Mouse (Mus musculus) lung, postnatal 36 days (tissue): ENCODE data around the gene Ntrk2.

Experiments
- DNase-seq: peaks from one replicate; pipeline ENCODE4 v3.0.0; 2022; ENCODE audit warnings: mixed read lengths

Gene Ntrk2

DNA sequence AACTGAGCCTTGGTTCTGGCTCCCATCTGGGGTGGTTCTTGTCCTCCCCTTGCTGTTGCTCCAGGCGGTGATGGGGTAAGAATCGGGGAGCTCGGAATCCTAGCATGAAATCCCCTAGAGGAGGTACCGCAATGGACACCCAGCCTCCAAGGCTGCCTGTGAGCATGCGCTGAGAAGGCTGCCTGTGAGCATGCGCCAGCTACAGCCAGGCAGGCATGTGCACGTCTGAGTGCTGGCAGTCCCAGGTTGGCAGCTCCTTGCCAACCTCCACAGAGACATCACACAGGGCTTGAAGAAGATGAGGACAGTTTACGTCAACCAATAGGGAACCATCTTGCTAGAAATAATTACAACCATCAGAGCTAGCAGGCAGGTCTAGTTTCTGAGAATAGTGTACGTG lies 37.5 kb downstream of the Ntrk2 start:
- no peak for DNase-seq

DNA sequence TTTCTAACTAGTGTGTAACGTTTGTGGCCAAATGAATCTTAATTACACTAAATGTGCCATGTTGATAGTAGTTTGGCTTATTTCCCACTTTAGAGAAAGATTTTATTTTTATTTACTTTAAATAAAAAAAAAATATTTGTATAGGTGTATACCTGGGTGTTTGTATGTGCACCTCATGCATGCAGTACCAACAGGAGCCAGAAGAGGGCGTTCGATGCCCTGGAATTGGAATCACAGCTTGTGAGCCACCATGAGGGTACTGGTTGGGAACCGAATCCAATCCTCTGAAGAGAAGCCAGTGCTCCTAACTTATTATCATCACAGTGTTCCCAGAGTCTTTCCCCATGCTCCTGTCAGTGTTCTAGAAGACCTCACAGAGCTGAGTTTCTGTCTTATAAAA lies 42.2 kb downstream of the Ntrk2 start:
- no peak for DNase-seq

DNA sequence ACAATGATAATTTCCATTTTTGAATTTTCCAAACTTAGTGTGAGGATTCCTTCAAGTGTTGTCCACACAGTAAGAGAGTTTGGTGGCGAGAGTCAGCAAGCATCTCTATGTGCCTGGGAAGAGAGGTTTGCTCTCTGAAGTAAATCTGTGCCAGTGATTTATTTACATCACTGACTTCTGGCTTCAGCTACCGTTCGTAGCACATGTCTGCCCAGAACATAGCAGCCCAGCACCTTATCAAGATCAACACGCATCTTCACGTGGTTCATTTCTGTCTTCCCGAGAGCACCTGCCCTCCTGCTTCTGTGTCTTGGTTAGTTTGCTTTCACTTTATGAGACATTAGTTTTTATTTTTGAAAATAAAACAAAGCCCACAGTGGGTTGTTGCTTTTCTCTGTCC lies 47.3 kb downstream of the Ntrk2 start:
- no peak for DNase-seq

DNA sequence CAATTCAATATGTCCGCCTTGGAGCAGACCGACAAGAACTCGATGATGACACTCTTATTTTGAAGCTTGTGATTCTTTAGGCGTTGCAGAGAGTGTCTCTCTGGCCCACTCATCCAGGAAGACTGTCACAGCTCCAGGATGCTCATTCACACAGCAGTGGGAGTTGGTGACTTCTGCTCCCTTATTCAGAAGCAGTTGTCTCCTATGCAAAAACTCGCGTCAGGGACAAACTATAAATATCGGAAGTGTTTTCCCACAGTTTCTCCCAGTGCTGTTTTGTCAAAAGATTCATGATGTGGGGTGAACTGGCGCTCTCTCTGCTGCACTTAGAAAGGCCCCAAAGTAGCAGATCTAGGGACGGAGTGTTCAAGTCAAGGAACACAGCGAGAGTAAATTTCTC lies 59.9 kb downstream of the Ntrk2 start:
- DNase-seq, result peak; percentile 1

DNA sequence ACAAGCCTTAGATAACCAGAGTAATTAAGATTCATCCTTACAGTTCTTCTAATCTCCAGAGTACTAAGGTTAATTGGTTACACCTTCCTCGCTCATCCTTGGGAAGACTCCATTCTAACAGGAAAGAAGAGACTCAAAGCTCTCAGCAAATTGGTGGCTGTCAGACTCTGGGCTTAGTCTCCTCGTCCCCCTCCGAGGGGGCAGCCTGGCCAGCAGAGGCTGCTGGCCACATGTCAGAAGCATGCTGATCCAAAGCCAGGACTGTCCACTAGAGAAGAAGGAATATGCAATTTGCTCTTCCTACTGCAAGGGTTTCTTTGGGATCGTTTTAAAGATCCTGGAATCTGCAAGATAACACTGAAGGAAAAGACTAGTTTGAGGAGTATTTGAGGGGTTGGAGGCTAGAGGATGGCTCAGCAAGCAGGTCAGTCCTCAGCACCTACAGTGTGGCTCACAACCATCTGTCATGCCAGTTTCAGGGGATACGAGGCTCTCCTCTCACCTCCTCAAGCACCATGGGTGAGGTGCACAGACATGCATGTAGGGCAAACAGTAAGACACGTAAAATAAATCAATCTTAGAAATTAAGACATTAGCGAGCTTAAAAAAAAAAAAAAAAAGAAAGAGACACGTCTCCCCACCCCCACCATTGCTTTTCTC lies 60.5 kb downstream of the Ntrk2 start:
- DNase-seq, result no peak

DNA sequence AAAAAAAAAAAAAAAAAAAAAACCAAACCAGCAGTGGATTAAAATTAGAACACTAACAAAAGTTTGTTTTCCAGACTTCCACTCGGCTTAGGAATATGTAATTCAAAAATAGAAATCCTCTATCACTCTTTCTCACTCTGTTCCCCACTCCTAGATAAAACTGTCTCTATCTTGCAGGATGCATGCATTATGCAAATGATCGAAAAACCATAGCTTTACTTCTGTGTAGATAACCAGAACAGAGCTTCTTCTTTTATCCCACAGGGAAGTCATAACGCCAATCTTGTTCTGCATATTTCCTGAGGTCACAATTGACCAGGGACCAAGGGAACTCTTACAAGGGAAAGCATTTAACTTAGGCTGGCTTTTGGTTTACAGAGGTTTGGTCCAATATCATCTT lies 76.1 kb downstream of the Ntrk2 start:
- no peak for DNase-seq

DNA sequence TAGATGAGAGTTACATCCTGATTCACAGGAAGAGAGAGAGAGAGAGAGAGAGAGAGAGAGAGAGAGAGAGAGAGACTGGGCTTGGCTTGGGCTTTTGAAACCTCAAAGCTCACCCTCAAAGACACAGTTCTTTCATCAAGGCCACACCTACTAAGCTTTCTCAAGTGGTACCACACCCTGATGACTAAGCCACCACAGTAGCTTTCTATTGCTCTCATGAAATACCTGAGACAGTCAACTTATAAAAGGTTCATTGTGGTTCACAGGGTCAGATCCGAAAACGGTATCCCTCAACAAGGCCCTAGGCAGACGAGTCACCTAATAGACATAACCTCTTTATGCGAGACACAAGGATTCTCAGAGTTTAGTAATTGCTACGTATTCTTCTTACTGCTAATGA lies 76.5 kb downstream of the Ntrk2 start:
- DNase-seq, result no peak

DNA sequence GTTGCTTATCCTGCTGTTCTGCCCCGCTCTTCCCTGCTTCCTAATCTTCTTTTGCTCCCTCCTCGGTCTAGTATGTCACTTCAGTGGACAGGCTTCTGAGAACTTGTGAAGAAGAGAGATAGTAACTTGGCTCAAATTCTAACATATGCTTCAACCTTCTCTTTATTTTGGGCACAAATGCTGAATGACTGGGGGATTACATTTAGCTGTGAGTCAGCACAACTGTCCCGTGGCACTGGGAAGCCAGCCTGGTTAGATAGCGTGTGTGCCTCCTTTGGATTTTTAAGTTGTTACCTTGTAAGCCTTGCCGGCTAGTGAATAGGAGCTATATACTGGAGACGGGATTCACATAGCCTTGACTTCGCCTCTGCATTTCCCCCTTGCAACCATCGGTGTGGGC lies 79.7 kb downstream of the Ntrk2 start:
- DNase-seq, result no peak

DNA sequence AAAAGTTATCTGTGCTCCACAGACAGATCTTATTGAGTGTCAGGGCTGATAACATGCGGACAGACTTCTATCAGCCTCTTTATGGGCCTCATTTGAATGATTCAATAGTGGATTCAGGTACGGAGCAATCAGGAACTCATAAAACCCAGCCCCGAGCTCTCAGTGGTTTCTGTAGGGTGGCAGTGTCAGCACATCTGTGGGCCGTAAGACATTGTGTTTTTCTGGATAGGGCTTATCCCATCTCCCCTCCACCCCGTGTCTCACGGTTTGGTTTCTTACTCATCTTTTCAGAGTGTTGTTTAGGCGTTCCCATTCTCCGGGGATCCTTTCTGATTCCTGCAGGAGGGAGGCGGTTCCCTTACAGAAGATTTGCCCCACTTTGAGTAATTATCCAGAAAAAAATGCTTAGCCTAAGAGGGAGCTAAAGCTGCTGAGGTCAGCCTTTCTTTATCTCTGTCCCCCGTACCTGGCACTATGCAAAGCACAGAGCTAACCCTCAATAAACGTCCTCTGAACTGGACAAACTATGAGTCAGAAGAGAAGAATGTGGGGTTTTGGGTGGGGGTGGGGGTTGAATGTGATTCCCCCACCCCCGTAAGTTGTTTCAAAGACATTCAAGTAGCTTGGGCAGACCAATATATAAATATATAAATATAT lies 90.0 kb downstream of the Ntrk2 start:
- DNase-seq, result no peak

DNA sequence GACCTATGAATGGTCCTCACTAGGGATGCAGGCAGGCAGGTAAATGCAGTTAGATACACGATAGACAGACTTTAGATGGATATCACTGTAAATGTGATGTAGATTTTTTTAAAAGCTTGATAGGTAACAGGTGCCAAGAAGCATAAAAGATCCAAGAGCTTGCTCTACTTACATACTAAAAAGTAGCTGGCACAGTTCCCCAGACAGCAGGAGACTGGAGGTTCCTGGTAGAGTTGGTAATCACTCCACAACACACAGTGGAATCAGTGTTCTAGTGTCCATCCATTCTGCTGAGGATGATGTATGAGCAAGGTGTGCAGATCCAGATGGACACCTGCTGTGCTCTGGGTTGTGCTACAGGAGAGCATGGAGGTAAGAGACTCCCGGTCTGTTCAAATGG lies 93.0 kb downstream of the Ntrk2 start:
- DNase-seq, result no peak

DNA sequence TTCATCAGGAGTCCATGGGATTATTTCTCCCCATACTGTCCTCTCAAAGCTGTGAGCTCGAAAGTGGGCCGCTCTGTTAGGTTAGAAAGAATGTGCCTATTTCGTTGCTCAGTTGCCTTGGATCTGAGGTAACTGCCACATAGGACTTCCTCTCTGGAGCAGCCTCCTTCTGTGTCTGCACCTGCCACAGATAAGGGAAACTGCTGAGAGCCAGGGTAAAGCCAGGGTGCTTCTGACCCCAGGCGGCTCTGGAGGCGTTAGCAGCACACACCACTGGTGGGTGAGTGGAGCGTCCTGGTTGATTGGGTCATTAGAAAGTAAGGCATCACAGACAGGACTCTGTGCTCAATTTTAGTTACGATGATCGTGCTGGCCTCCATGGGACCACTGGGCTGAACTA lies 95.9 kb downstream of the Ntrk2 start:
- DNase-seq, result no peak

DNA sequence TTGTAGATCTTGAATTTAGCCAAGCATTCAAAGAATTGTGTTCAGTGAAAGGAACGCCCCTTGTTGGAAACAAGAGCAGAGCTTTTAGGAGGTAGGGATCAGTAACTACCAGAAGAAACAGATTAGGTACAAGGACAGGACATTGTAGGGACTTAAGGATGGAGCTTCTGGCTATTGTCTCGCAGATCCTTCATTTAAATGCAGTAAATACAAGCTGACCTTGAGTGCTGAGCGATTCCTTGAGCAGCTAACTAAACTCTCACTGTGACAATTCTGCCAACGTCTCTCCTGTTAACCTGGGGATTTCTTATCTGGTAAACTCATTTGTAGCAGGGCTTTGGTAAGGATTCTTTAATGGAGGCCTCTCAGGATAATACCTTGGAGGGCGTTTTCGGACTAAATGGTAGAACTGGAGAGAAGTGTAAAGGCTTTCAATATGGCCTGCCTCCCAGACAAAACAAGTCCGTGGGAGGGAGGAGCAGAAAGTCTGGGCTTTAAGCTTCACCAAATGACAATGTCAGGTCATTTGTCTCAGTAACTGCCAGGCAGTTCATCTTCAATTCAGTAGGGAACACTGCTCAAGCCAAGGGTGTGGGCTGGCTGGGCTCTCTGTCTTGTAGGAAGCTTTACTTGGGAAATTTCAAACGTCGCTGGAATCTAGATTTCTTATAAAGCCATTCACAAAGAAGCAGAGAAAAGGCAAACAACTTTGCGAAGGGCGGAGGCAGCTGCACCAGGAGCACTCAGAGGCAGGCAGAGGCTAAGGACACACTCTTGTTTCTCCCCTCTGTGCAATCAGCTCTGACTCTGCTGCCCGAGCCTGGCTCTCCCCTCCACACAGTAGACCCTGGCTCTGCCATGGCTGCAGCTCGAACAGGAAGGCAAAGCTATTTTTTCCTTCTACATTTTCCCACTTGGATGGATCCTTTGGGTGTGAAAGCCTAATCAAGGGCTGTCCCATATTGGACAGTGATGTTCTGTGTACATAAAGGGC lies 98.7 kb downstream of the Ntrk2 start:
- no peak for DNase-seq

DNA sequence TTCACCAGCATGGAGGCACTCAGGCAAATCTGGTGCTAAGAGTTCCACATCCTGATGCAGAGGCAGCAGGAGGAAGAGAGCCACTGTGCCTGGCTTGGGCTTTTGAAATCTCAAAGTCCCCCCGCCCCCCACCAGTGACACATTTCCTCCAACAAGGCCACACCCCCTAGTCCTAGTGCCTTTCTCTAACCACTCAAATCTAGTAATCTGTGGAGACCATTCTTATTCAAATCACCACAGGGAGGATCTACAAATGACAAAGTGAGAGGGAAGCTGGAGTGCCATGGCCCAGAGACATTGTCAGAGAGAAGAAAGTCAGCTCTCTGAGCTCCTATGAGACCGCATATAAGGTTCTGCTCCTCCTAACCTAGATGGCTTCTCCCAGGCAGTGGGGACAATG lies 105.6 kb downstream of the Ntrk2 start:
- no peak for DNase-seq

DNA sequence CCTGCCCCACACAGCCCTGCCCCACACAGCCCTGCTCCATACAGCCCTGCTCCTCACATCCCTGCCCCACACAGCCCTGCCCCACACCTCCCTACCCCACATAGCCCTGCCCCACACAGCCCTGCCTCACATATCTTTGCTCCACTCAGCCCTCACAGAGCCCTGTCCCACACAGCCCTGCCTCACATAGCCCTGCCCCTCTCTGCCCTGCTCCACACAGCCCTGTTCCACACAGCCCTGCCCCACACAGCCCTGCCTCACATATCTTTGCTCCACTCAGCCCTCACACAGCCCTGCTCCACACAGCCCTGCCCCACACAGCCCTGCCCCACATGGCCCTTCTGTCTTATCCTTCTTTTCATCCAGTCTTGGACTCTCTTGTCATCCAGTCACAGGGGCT lies 106.2 kb downstream of the Ntrk2 start:
- no peak for DNase-seq

DNA sequence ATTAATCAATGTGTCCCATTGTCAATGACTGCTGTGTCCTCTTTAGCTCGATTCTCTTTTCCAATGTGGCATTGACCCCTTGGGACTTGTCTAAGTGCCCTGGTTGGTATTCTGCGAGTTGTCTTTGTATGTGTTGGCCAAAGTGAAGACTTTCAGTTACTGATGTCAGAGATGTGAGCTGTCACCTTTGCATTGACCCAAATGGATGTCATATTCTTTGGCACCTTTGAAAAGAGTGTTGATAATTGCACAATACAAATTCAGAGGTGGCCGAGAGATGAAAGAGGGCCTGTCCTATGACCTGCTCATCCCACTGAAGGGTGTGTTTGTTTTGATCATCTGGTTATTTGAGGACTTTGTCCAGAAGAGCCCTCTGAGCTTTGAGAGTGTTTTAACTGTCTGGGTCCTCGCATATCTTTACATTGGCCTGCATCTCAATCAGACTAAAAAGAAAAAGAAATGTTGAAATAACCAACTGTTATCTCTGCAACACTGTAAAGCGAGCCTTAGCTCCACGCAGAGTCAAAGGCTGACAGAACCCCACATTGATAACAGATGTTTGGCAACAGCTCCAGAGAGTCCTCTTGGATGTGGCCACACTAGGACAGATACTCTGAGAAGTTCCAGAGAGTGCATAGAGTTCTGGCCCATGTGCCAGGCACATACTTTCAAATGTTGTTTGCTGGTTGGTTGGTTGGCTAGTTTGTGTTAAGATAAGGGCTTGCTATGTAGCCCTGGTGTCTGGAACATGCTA lies 107.9 kb downstream of the Ntrk2 start:
- DNase-seq, result no peak

DNA sequence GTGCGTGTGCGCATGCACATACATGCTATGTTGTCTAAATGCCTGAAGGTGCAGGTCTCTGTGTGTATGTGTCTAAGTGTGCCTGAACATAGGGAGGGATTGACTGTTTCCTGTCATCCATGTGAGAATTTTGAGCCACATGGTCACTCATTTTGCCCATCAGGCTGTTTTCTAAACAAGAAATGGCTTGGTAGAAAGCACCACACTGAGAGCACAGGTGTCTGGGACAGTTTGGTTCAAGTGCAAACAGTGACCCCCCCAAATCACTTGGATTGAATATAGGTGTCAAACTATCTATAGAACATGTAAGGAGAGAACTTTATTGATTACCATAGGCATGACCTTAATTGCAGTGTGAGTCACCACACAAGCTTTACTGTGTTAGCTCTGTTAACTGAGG lies 110.0 kb downstream of the Ntrk2 start:
- DNase-seq, result no peak

DNA sequence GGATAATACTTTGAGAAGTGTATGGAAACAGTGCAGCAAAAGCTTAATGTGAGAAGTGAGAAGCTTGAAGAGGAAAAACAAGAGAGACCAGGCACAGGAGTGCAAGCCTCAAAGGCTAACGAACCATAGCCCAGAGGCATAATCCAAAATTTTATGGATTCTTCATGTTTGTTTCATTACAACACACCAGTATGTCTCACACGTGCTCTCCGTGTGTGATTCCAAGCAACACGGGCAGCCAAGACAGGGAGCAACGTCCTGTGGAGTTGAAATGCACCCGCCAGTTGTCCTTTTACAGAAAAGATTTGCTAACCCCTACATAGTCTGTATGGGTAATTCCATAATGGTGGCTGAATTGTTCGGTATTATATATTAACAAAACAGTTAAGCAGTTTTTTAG lies 113.9 kb downstream of the Ntrk2 start:
- DNase-seq, result no peak

DNA sequence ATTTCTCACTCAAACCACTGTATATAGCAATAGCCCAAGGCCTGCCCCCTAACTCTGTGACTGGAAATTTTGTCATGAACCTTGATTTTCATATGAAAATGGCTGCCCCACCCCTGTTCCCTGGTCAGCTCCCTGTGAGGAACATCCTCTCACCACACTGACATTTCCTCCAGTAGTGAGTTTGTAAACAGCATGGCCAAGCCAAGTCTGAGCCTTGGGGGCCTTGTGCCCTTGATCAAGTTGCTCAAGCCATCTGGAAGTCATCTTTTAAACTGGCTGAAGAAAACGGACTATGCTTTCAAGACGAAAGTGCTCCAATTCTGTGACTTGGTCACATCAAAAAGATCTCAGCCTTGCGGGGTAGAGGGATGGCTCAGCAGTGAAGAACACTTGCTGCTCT lies 114.9 kb downstream of the Ntrk2 start:
- peak; percentile 41 for DNase-seq

DNA sequence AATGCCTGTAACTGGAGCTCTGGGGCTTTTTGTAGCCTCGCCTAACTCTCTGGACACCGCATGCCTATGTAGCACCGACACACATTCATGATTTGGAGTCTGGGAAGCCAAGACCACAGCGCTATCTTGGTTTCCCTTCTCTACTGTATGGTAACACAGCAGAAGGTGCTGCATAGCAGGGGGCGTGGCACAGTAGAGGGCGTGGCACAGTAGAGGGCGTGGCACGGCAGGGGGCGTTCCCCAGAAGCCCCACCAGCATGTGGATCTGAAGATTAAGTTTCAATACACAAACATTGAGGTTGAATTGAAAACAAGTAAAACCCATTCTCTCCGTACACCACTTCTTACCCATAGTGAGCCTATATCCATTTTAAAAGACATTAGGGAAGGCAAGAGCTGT lies 115.3 kb downstream of the Ntrk2 start:
- DNase-seq, result no peak

DNA sequence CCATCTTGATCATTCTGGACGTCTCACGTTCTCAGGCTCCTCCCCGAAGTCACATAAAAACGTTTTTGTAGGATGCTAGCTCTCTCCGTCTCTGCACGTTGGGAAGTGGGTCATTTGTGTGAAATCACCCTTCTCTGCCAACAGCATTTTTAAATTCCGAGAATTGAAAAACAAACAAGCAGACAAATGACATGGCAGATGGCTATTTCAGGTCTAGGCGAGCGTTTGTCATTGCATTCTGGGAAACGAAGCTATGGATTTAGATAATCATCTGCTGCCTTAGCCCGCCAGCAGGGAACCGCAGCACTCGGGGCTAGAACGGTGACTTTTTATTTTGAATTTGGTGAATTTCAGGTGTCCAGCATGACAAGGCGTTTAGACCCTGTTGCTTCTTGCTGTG lies 115.8 kb downstream of the Ntrk2 start:
- DNase-seq, result no peak

DNA sequence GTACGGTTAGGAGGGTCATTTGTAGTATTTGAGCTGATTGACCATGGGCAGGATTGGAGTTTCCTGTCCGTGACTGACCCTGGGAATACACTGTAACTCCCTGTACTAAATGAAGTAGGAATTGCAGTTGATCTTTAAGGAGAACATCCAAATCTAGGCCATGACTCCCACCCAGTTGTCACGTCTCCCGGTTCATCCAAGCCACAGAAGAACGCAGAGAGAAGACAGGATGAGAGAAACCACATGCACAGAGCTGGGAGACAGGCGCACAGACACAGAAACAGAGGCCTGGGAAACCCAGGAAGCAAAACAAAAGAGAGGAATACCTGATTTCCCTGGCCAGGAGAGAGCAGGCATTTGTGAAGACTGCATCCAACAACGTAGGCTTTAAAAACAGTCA lies 117.1 kb downstream of the Ntrk2 start:
- no peak for DNase-seq

DNA sequence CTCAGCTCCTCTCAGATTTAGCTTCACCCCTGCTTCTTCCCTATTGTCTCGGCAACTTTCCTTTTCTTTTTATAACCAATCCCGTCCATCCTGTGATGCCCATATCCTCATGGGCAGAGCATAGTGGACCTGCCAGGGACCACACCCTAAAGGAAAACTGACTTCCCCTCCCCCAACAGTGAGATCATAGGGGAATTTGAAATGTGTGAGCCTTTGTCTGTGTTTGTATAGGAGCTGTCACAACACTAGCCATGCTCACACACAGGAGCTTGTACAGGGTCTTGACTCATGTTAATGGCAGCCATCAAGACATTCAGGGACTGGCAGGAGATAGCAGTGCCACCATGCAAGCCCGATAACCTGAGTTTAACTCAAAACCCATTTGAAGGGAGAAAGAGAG lies 118.1 kb downstream of the Ntrk2 start:
- no peak for DNase-seq

DNA sequence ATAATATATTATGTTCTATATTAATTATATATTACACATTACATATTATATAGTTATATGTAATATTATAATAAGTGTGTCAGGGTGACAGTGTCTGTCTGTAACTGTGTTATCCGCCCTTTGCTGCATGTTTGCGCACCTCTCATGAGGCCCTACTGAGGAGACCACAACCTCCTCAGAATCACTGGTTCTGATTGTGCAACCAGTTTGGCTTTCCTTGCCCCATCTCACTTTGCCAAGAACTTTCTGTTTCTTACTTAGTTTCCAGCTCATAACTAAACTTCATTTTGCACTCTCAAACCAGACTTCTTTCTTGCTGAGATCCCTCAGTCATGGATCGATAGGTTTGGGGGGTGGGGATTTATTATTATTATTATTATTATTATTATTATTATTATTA lies 120.8 kb downstream of the Ntrk2 start:
- peak; percentile 44 for DNase-seq
